Mouse (Mus musculus) myocyte (in vitro differentiated cells): ENCODE data around the gene Slc25a42.

Experiments used
- E2F4 ChIP-seq: IDR thresholded peaks from one replicate; pipeline ENCODE4 v1.6.1; 2011; ENCODE audit warnings: mild to moderate bottlenecking, control low read depth, moderate library complexity; ENCODE audit not compliant: insufficient read depth
- MAX ChIP-seq: IDR thresholded peaks from one replicate; pipeline ENCODE4 v1.6.1; 2011; ENCODE audit warnings: low read depth, mild to moderate bottlenecking, control low read depth
- TCF12 ChIP-seq: IDR thresholded peaks from one replicate; pipeline ENCODE4 v1.6.1; 2011; ENCODE audit warnings: mild to moderate bottlenecking, control low read depth; ENCODE audit not compliant: poor library complexity, insufficient read depth, severe bottlenecking
- TCF3 ChIP-seq: IDR thresholded peaks from one replicate; pipeline ENCODE4 v1.6.1; 2011; ENCODE audit warnings: low read depth, control low read depth; ENCODE audit not compliant: insufficient read length
- USF1 ChIP-seq: IDR thresholded peaks from one replicate; pipeline ENCODE4 v1.6.1; 2011; ENCODE audit warnings: low read depth, mild to moderate bottlenecking, control low read depth, moderate library complexity

GRCm38 (mm10) chr8:70222041-70222440 is 9.9 kb upstream of the Slc25a42 start:
- TF ChIP-seq USF1 (no peak), MAX (no peak), TCF3 (no peak), E2F4 (no peak), TCF12 (no peak)
